Mouse (Mus musculus) C2C12 (cell line): ENCODE results near the gene Tctex1d1.

Source experiments
- CTCF ChIP-seq: IDR thresholded peaks from one replicate; pipeline ENCODE4 v1.5.1; 2011; ENCODE audit not compliant: control insufficient read depth, insufficient read depth, insufficient read length
- MYOD1 ChIP-seq: IDR thresholded peaks from one replicate; pipeline ENCODE4 v1.6.1; 2011; ENCODE audit warnings: low read depth; ENCODE audit not compliant: control insufficient read depth, insufficient read length
- USF1 ChIP-seq: IDR thresholded peaks from one replicate; pipeline ENCODE4 v1.6.1; 2011; ENCODE audit warnings: low read depth, mild to moderate bottlenecking, control low read depth, moderate library complexity

DNA sequence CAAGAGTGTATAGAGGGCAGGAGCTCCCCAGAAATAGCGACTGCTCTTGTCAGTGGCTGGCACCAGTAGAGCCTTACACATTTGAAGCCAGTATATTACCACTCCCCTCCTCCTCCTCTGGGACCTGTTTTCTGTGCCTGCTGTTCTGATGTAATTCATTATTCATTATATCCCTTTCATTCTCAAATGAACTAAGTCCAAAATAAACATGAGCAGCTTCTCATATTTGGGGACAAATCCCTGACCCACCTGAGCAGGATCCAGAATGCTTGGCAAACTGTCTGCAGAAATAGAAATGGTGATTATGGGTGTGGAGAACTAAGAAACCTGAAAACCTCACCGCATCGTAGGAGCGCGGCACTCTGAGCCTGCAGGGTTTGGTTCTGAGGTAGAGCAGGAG is 8.8 kb upstream of the Tctex1d1 start:
- TF ChIP-seq MYOD1 = no peak
- no peak for TF ChIP-seq CTCF
- no peak for TF ChIP-seq USF1
